Mouse (Mus musculus) bone marrow macrophage, adult 2 months (primary cell): ENCODE results near the gene Bicc1. TPM values are rescaled to one million over a fixed set of nuclear protein-coding genes. Genes with fewer than 3 reads are reported as not detected.

Experiments used
- H3K27ac ChIP-seq: 2 replicates; pipeline ENCODE4 v1.5.1; 2012; ENCODE audit warnings: low read depth, low read length; ENCODE audit not compliant: insufficient read depth
- H3K4me1 ChIP-seq: 2 replicates; pipeline ENCODE4 v1.6.1; 2012; ENCODE audit warnings: low read length; ENCODE audit not compliant: control insufficient read depth, insufficient read depth
- H3K4me3 ChIP-seq: 2 replicates; pipeline ENCODE4 v1.5.1; 2012; ENCODE audit warnings: mild to moderate bottlenecking, low read length, moderate library complexity; ENCODE audit not compliant: insufficient read depth
- CTCF ChIP-seq: IDR thresholded peaks from 2 replicates; pipeline ENCODE4 v1.5.1; 2012; ENCODE audit warnings: low read depth, mild to moderate bottlenecking, low read length, moderate library complexity
- POLR2A ChIP-seq: IDR thresholded peaks from 2 replicates; pipeline ENCODE4 v1.6.1; 2012; ENCODE audit warnings: mild to moderate bottlenecking, low read depth, low read length, borderline replicate concordance
- polyA plus RNA-seq: library from polyadenylated mRNA; stranded (reverse); fragments of >200 nt; gene quantifications from 2 replicates; pipeline ENCODE4 v1.2.4, GENCODE M21; 2012; ENCODE audit not compliant: missing spikeins, insufficient read depth, insufficient read length

Bicc1 gene
- polyA plus RNA-seq, 1 experiment, result 0.27 TPM

GRCm38 (mm10) chr10:71160449-71160848, 949 bp upstream of the Bicc1 start:
- TF ChIP-seq POLR2A (no peak), CTCF (no peak)

DNA sequence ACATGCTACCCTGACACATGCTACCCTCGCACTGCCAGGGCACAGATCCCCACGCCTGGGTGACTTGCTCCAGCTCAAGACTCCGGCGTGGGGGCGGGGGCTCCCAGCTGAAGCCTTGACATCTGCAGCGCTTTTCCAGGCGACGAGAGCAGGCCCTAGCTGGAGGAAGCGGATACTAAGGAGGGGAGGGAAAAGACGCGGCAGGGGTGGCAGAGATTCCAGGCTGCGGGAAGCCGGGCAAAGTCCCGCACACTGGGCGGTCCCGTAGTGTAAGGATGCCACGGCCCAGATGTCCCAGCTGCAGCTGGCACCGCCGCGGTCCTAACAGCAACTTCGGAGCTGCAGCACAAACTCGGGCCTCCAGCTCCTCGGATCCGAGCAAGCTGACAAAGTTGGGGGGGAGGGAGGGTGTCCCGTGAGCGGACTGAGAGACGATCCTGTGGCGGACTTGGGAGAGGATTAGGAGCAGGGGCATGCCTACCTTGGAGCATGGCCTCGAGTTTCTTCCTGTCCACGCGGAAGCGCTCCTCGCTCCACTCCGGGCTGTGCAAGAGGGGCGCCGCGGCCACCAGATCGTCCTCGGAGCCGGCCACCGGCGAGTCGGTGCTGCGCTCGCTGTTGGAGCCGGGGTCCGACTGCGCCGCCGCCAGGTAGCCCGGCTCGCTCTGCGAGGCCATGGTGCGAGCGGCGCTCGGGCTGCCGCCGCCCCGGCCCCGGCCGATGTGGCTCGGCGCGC, 392 bp downstream of the Bicc1 start:
- no peak overlapping the region; the same call in 1 of the 2 replicates for H3K4me3 ChIP-seq
- H3K27ac ChIP-seq, result no peak overlapping the region
- no peaks in the 10 kb centered on the region for H3K4me1 ChIP-seq
- TF ChIP-seq CTCF, result no peak
- TF ChIP-seq POLR2A, result no peak

More at GRCm38 (mm10) chr10:71160449-71160848, 949 bp upstream of the Bicc1 start:
- H3K4me3 ChIP-seq, result no peak overlapping the region
- H3K4me1 ChIP-seq, result no peaks in the 10 kb centered on the region
- H3K27ac ChIP-seq, result no peak overlapping the region

DNA sequence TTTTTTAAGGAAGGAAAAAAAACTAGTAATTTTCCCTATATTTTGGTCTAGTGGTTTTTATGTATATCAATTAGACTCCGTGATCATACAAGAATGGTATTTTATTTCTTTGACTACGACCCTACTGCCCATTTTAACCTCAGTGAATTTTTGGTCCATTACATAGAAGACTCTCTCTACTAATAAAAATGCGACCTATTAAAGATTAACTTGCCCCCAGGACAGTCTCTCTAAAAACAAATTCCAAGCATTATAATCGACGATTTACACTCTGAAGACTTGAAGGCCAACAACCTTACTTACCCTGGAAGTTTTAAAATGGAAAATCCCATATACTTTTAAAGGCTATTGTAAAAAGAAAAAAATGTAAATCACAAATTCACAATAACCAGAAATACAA, 2.9 kb downstream of the Bicc1 start:
- Histone ChIP-seq H3K27ac (no peak overlapping the region), H3K4me1 (no peaks in the 10 kb centered on the region), H3K4me3 (no peak overlapping the region)
- TF ChIP-seq CTCF, result no peak

GRCm38 (mm10) chr10:71153610-71154009, 5.9 kb downstream of the Bicc1 start:
- Histone ChIP-seq H3K4me3 (no peak overlapping the region), H3K4me1 (no peaks in the 10 kb centered on the region), H3K27ac (no peak overlapping the region)
- TF ChIP-seq POLR2A, result no peak
- no peak for TF ChIP-seq CTCF

- Histone ChIP-seq H3K4me1 (no peaks in the 10 kb centered on the region), H3K27ac (no peak overlapping the region), H3K4me3 (no peak overlapping the region)
- TF ChIP-seq CTCF, result no peak
- TF ChIP-seq POLR2A, result no peak
Observed at GRCm38 (mm10) chr10:71153138-71153537, 6.4 kb downstream of the Bicc1 start.

DNA sequence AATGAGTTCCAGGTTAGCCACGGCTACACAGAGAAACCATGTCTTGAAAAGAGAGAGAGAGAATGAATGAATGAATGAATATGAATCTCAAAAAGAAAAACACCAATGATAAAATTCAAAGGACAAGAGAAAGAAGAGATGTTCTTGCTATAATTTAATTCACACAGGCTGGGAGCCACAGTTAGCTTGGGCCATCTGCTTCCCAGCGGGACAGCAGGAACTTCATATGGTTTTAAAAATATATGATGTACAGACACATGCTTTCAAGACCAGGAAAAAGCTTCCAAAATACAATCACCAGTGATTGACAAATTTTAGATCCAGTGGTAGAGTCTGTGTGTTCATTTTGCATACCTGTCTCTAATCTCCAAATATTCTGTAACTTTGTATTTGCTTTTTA, 9.0 kb downstream of the Bicc1 start:
- H3K4me1 ChIP-seq, result no peaks in the 10 kb centered on the region
- H3K4me3 ChIP-seq, result no peak overlapping the region
- H3K27ac ChIP-seq, result no peak overlapping the region
- TF ChIP-seq POLR2A (no peak), CTCF (no peak)

DNA sequence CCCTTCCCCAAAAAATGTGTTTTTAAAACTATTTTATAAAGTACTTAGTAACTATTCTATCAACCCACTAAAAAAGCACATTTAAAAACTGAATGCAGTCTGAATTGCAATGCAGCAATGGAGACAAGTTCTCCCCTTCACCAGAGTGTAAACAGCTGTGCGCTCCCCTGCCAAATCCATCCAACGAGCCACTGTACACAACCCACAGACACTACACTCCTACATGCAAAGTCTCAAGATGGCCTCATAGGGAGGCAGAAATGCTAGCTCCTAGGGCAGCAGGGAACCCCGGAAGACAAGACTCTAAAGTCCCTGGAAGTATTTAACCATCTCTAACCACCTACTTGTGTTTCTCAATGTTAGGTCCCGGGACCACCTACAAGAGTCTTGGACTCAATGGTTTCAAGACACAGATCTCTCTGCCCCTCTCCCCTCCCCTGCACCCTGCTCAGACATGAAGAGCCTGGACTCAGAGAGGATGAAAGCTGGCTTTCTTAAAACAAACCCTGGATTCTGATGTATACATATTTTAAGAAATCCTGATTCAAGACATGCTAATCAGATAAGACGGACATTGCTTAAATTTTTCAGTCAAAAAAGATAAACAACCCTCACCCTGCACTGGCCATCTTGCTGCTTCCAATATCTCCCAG, 10.4 kb downstream of the Bicc1 start:
- TF ChIP-seq POLR2A (no peak), CTCF (no peak)
- no peak overlapping the region for H3K4me3 ChIP-seq
- no peaks in the 10 kb centered on the region for H3K4me1 ChIP-seq
- H3K27ac ChIP-seq, result no peak overlapping the region

GRCm38 (mm10) chr10:71148226-71148625, 11.3 kb downstream of the Bicc1 start:
- no peak overlapping the region for H3K27ac ChIP-seq
- H3K4me1 ChIP-seq, result no peaks in the 10 kb centered on the region
- no peak overlapping the region for H3K4me3 ChIP-seq
- no peak for TF ChIP-seq POLR2A
- no peak for TF ChIP-seq CTCF

DNA sequence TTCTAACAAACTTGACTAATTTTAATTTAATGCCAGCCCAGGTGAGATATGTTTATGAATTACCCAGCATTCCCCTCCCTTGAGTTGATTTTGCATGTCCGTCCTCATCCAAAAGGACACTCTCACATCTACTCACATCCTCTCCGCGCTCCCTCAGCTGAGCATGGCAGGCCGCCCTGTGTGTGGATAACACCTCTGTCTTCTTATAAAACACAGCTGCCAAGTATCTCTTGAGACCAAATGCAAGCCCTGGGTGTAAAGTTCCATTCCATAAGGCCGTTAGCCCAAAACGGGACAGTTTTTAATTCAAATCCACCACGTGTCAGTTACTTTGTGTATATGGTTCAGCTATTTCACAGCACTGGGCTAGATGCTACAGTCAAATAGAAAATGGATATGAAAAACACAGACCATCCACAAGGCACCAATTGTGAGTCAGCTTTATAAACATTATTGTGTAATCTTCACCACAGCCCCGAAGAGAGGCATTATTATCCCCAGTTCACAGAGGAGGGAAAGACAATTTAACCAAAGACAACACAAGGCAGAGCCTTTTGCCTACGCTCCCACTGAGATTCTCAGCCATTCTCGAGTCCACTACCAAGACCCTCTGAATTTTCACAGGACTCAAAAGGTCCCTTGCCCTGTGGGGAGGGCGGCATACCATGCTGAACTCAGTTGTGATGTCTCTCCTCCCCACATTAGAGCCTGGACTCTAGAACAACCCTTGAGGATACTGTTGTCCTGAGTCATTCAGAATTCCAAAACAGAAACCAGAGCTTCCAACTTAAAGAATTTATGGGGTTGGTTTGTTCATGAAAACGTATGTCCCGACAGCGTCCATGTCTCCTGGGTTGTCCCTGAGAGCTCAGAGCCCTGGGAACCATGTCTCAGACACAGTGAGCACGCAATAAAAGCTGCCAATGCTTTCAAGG, 12.6 kb downstream of the Bicc1 start:
- no peak overlapping the region for H3K4me3 ChIP-seq
- no peaks in the 10 kb centered on the region for H3K4me1 ChIP-seq
- no peak overlapping the region for H3K27ac ChIP-seq
- no peak for TF ChIP-seq CTCF
- no peak for TF ChIP-seq POLR2A

GRCm38 (mm10) chr10:71145801-71146200, 13.7 kb downstream of the Bicc1 start:
- H3K27ac ChIP-seq, result no peak overlapping the region
- no peaks in the 10 kb centered on the region for H3K4me1 ChIP-seq
- no peak overlapping the region for H3K4me3 ChIP-seq
- no peak for TF ChIP-seq CTCF
- no peak for TF ChIP-seq POLR2A

GRCm38 (mm10) chr10:71144191-71144590, 15.3 kb downstream of the Bicc1 start:
- TF ChIP-seq CTCF, result no peak
- no peak for TF ChIP-seq POLR2A

More at GRCm38 (mm10) chr10:71144191-71144590, 15.3 kb downstream of the Bicc1 start:
- H3K4me3 ChIP-seq, result no peak overlapping the region
- no peaks in the 10 kb centered on the region for H3K4me1 ChIP-seq
- no peak overlapping the region for H3K27ac ChIP-seq
